Mouse (Mus musculus) thymus, adult 2 months (tissue): Measurements from ENCODE around the gene Gm8439. TPM values are rescaled to one million over a fixed set of nuclear protein-coding genes. Genes with fewer than 3 reads are reported as not detected.
"Not testable (repeated sequence)": the region's sequence is repeated elsewhere in the genome, so short reads cannot be mapped to it uniquely, and the experiment has no call there.

Source experiments
- DNase-seq: peaks from one replicate; pipeline ENCODE4 v3.0.0; 2021
- H3K27ac ChIP-seq: fragments of 200-500 bp; 2 replicates; pipeline ENCODE4 v1.5.1; 2012; ENCODE audit warnings: low read length, control low read depth; ENCODE audit not compliant: control insufficient read depth, insufficient read depth
- H3K27me3 ChIP-seq: fragments of 200-500 bp; 2 replicates; pipeline ENCODE4 v1.6.1; 2012; ENCODE audit warnings: mild to moderate bottlenecking, low read length, moderate library complexity, mixed read lengths; ENCODE audit not compliant: control insufficient read depth, insufficient read depth
- H3K36me3 ChIP-seq: fragments of 200-500 bp; 2 replicates; pipeline ENCODE4 v1.6.1; 2012; ENCODE audit warnings: mild to moderate bottlenecking, low read length, moderate library complexity; ENCODE audit not compliant: control insufficient read depth, insufficient read depth
- H3K4me1 ChIP-seq: fragments of 200-500 bp; replicated peaks from 2 replicates; pipeline ENCODE4 v1.6.1; 2012; ENCODE audit warnings: low read length; ENCODE audit not compliant: control insufficient read depth, insufficient read depth
- H3K4me3 ChIP-seq: fragments of 200-500 bp; 2 replicates; pipeline ENCODE4 v1.5.1; 2012; ENCODE audit warnings: mild to moderate bottlenecking, low read length, control low read depth, moderate library complexity; ENCODE audit not compliant: control insufficient read depth, insufficient read depth
- CTCF ChIP-seq: fragments of 200-500 bp; IDR thresholded peaks from 2 replicates; pipeline ENCODE4 v1.5.1; 2012; ENCODE audit warnings: mild to moderate bottlenecking, control low read depth, low read length, moderate library complexity, borderline replicate concordance; ENCODE audit not compliant: control insufficient read depth, poor library complexity, insufficient read depth; ENCODE audit errors: extremely low read depth
- POLR2A ChIP-seq: fragments of 200-500 bp; IDR thresholded peaks from 2 replicates; pipeline ENCODE4 v1.6.1; 2012; ENCODE audit warnings: mild to moderate bottlenecking, low read length, control low read depth, moderate library complexity; ENCODE audit not compliant: control insufficient read depth, poor library complexity, insufficient read depth; ENCODE audit errors: extremely low read depth
- WGBS: fragments of 180-500 bp; shearing (Covaris S2); methylation state at CpG from one replicate; pipeline ENCODE4 v1.1.7; 2018; 5-methylcytosine and 5-hydroxymethylcytosine counted together
- polyA plus RNA-seq: library from polyadenylated mRNA; depleted of rRNA; stranded (reverse); fragments of >200 nt; gene quantifications from 2 replicates; pipeline ENCODE4 v1.2.3, GENCODE M21; 2012

The Gm8439 gene
- polyA plus RNA-seq, 1 experiment: not detected

DNA sequence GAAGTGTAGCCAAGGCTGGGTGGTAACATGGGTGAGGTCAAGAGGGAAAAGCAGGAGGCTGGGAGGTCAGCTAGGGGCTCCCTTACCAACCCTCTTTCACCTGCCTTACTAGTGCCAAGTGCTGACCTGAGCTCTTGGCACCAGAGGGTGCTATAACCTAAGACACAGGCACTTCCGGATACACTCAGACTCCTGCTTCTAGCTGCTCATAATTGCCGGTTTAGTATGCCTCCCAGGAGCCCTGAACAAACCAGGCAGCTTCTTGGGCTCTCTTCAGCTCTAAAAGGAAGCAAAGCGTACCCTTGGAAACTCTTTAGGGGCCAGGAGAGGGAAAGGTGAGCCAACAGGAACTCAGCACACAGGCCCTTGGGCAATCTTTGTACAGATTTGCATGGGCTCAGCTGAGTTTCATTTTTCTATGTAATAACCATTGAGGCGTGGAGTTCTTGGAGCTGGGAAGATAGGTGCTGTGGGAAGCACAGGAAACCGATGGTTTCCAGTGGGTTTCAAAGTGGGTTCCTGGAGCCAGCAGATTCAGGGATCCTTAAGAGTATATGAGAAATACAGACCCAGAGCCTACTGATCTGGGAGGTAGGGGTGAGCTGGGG is 1.4 kb downstream of the Gm8439 start:
- H3K27me3 ChIP-seq: no peaks in the 10 kb centered on the region; the same call in 1 of the 2 replicates
- H3K4me3 ChIP-seq: no peak overlapping the region
- no peak overlapping the region for H3K27ac ChIP-seq
- 35% methylated on average over 5 of the region's 5 CpGs for WGBS
- no peaks in the 10 kb centered on the region for H3K36me3 ChIP-seq
- peak; percentile 64 for DNase-seq
- H3K4me1 ChIP-seq: peaks cover 3% of the 10 kb centered on the region
- peak; percentile 59; the same call in 1 of the 2 replicates for TF ChIP-seq CTCF
- no peak for TF ChIP-seq POLR2A

DNA sequence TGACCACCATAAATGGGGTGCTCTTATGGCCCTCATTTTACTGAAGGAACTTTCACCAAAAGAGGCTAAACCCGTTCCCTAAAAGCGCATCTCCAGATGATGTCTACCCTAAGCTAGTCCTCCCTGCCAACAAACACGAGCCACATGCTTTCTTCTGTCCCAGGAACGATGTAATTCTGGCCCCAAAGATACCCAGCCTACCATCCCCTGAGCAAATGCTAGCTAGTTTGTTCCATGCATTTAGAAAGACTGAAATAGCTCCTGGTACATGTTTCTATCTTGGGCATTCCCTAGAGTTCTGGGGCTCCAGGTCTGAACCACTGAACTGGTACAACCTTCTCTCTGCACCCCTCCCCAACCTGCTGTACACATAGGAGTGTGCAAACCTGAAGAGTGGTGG is 2.4 kb downstream of the Gm8439 start:
- 94% methylated on average over 4 of the region's 4 CpGs for WGBS
- Histone ChIP-seq H3K36me3 (no peaks in the 10 kb centered on the region), H3K27me3 (no peaks in the 10 kb centered on the region; the same call in 1 of the 2 replicates), H3K4me1 (peaks cover 3% of the 10 kb centered on the region), H3K4me3 (no peak overlapping the region), H3K27ac (no peak overlapping the region)
- TF ChIP-seq CTCF: no peak
- no peak for TF ChIP-seq POLR2A
- DNase-seq: no peak

DNA sequence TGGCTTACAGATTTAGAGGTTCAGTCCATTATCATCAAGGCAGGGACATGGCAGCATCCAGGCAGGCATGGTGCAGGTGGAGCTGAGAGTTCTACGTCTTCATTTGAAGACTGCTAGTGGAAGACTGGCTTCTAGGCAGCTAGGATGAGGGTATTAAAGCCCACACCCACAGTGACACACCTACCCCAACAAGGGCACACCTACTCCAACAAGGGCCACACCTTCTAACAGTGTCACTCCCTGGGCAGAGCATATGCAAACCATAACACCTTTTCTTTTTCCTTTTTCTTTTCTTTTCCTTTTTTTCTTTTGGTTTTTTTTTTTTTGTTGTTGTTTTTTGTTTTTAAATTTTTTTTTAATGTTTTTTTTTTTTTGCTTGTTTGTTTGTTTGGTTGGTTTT is 7.7 kb downstream of the Gm8439 start:
- not testable (repeated sequence) for H3K27ac ChIP-seq, DNase-seq, H3K36me3 ChIP-seq, H3K27me3 ChIP-seq, H3K4me3 ChIP-seq, H3K4me1 ChIP-seq
- 94% methylated on average over 1 of the region's 1 CpGs for WGBS

DNA sequence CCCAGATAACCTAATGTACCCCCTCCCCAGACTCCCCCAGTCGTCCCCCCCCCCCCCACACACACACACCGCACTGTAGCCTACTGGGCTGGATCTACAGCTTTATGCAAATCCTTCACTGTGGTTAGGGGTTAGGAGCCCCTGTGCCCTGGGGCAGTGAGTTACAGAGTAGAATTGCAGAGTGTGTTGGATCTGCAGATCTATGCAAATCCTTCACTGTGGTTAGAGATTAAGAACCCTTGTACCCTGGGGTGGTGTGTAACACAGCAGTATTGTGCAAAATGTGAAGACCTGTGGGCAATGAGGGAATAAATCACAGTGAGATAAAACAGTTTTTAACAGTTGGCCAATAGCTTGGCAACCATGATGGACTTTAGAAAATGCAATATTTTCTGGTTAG is 10.4 kb downstream of the Gm8439 start:
- DNase-seq: no peak
- Histone ChIP-seq H3K27me3 (no peaks in the 10 kb centered on the region), H3K4me3 (no peak overlapping the region), H3K36me3 (no peaks in the 10 kb centered on the region), H3K27ac (no peak overlapping the region), H3K4me1 (no peaks in the 10 kb centered on the region)
- TF ChIP-seq POLR2A (no peak), CTCF (no peak)
- 59% methylated on average over 2 of the region's 2 CpGs for whole genome bisulfite sequencing

GRCm38 (mm10) chr4:120601774-120602173 is 13.2 kb downstream of the Gm8439 start:
- 92% methylated on average over 1 of the region's 1 CpGs for WGBS
- no peaks in the 10 kb centered on the region for H3K4me1 ChIP-seq
- TF ChIP-seq POLR2A (no peak), CTCF (no peak)
- H3K4me3 ChIP-seq: no peak overlapping the region
- H3K36me3 ChIP-seq: no peaks in the 10 kb centered on the region
- no peaks in the 10 kb centered on the region for H3K27me3 ChIP-seq
- no peak overlapping the region for H3K27ac ChIP-seq
- DNase-seq: no peak

DNA sequence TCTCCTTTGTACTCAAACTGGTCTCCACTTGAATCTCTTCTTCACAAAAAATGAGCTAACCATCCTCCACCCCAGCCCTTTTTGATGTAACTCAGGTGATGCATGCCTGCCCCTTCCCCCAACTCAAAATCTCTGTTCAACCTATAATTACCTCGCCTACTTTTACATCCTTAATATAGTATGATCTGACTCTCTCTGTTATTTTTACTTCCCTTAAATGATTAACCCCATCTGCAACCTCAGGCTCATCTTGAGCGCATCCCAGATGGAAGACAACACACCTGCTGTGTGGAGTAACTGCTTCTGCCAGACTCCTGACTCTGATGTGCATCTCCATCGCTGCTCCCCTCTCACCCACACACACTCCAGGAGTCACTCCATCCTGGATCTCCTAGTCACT is 14.1 kb downstream of the Gm8439 start:
- Histone ChIP-seq H3K4me3 (no peak overlapping the region), H3K36me3 (no peaks in the 10 kb centered on the region), H3K4me1 (no peaks in the 10 kb centered on the region), H3K27me3 (no peaks in the 10 kb centered on the region), H3K27ac (no peak overlapping the region)
- TF ChIP-seq POLR2A (no peak), CTCF (no peak)
- WGBS: 69% methylated on average over 3 of the region's 3 CpGs
- DNase-seq: no peak

GRCm38 (mm10) chr4:120606941-120607340 is 18.4 kb downstream of the Gm8439 start:
- Histone ChIP-seq H3K36me3 (no peaks in the 10 kb centered on the region), H3K4me3 (no peak overlapping the region), H3K4me1 (peaks cover 14% of the 10 kb centered on the region), H3K27me3 (no peaks in the 10 kb centered on the region), H3K27ac (no peak overlapping the region)
- 80% methylated on average over 2 of the region's 3 CpGs for WGBS
- DNase-seq: no peak
- TF ChIP-seq POLR2A (no peak), CTCF (no peak)
